Mouse (Mus musculus): ENCODE results near the gene Alpl. TPM values are rescaled to one million over a fixed set of nuclear protein-coding genes. Genes with fewer than 3 reads are reported as not detected.

The Alpl gene
- polyA plus RNA-seq, 1 experiment from 2014 or later = 21.2 TPM

DNA sequence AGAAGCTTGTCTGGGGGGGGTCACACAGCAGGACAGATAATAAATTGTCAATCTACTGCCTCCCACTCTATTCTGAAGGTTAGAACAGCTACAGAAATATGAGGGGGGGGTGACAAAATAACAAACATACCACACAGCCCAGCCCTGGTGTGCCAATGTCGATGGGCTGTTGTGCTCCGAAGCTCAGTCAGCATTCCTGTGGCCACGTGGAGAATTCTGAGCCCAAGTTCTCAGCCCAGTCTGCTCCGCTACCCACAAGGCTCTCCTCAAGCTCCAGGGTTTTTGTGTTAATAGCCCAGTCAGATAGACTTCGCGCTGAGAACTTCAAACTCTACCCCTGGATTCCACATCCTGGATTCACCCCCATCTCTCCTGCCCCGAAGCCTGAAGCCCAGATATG is 2.6 kb downstream of the Alpl start:
- ATAC-seq (ENCODE audit: low FRiP score) = no peak
- H3K4me1 ChIP-seq (replicated peaks; ENCODE audit: control insufficient read depth, insufficient read depth, low read length) = peaks cover 2% of the 10 kb centered on the region; the same call in 1 of the 2 replicates
- WGBS = 88% methylated on average over 7 of the region's 7 CpGs

GRCm38 (mm10) chr4:137791440-137791839 is 4.7 kb downstream of the Alpl start:
- Histone ChIP-seq H3K9me3 (ENCODE audit: control insufficient read depth, low read length) (no peaks in the 10 kb centered on the region), H3K9ac (ENCODE audit: low read depth, low read length) (no peak overlapping the region), H3K4me3 (ENCODE audit: low read depth, low read length) (no peak overlapping the region), H3K27ac (ENCODE audit: low read depth, low read length) (no peak overlapping the region), H3K4me1 (replicated peaks; ENCODE audit: control insufficient read depth, insufficient read depth, low read length) (peaks cover 2% of the 10 kb centered on the region; the same call in 1 of the 2 replicates), H3K27me3 (ENCODE audit: control insufficient read depth, insufficient read depth, low read length) (0 out of 2 replicates have a peak, but pooled peaks cover 2% of the 10 kb centered on the region), H3K36me3 (ENCODE audit: control insufficient read depth, insufficient read depth, low read length) (no peaks in the 10 kb centered on the region), H3K4me2 (replicated peaks; ENCODE audit: low read depth, low read length) (no peak overlapping the region)
- no peak for ATAC-seq (ENCODE audit: low FRiP score)
- DNase-seq (ENCODE audit: low spot score) = no peak
- 16% methylated on average over 7 of the region's 7 CpGs for WGBS

More for the DNA sequence above, 2.6 kb downstream of the Alpl start:
- Histone ChIP-seq H3K27ac (ENCODE audit: low read depth, low read length) (no peak overlapping the region), H3K4me3 (ENCODE audit: low read depth, low read length) (no peak overlapping the region), H3K36me3 (ENCODE audit: control insufficient read depth, insufficient read depth, low read length) (no peaks in the 10 kb centered on the region), H3K9me3 (ENCODE audit: control insufficient read depth, low read length) (no peaks in the 10 kb centered on the region), H3K9ac (ENCODE audit: low read depth, low read length) (no peak overlapping the region), H3K4me2 (replicated peaks; ENCODE audit: low read depth, low read length) (no peak overlapping the region), H3K27me3 (ENCODE audit: control insufficient read depth, insufficient read depth, low read length) (0 out of 2 replicates have a peak, but pooled peaks cover 2% of the 10 kb centered on the region)
- no peak for DNase-seq (ENCODE audit: low spot score)

- WGBS = 82% methylated on average over 5 of the region's 5 CpGs
- Histone ChIP-seq H3K9ac (ENCODE audit: low read depth, low read length) (no peak overlapping the region), H3K27ac (ENCODE audit: low read depth, low read length) (no peak overlapping the region; the same call in 1 of the 2 replicates)
Measured at GRCm38 (mm10) chr4:137790981-137791380, 5.2 kb downstream of the Alpl start.

GRCm38 (mm10) chr4:137788511-137789049 is 7.6 kb downstream of the Alpl start:
- peaks cover 2% of the 10 kb centered on the region; the same call in 1 of the 2 replicates for H3K4me1 ChIP-seq (replicated peaks; ENCODE audit: control insufficient read depth, insufficient read depth, low read length)

More at GRCm38 (mm10) chr4:137790981-137791380, 5.2 kb downstream of the Alpl start:
- H3K4me3 ChIP-seq (ENCODE audit: low read depth, low read length) = no peak overlapping the region
- no peak for DNase-seq (ENCODE audit: low spot score)
- H3K4me2 ChIP-seq (replicated peaks; ENCODE audit: low read depth, low read length) = no peak overlapping the region
- no peak for ATAC-seq (ENCODE audit: low FRiP score)
- H3K27me3 ChIP-seq (ENCODE audit: control insufficient read depth, insufficient read depth, low read length) = 0 out of 2 replicates have a peak, but pooled peaks cover under 1% of the 10 kb centered on the region
- no peaks in the 10 kb centered on the region for H3K9me3 ChIP-seq (ENCODE audit: control insufficient read depth, low read length)
- H3K4me1 ChIP-seq (replicated peaks; ENCODE audit: control insufficient read depth, insufficient read depth, low read length) = peaks cover 2% of the 10 kb centered on the region; the same call in 1 of the 2 replicates
- no peaks in the 10 kb centered on the region for H3K36me3 ChIP-seq (ENCODE audit: control insufficient read depth, insufficient read depth, low read length)

DNA sequence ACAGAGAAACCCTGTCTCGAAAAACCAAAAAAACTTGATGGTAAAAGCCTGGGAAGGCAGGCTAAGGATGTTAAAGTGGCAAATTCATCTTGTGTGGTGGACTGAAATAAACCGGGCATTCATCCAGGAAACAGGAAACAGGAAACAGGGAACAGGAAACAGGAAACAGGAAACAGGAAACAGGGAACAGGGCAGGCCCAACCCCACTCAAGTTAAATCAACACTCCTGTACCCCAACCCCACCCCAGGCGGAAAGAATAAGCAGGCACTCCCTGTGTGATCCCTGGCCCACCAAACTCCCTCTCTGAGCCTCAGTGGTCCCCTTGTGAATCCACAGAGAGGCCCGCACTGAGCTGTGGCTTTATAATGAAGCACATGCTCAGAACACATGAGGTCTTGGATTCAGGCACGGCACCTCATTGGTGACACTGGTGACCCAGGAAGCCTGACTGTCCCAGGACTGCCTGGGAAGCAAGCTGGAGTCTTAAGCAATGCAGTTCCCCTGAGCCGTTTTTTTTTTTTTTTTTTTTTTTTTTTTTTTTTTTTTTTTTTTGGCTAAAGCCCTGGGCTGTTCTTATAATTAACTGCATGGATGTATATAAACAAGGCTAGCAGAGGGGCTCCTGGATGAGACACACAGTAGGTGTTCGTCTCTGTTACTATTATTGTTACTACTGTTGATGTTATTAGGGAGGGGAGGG is 8.4 kb downstream of the Alpl start:
- Histone ChIP-seq H3K9ac (ENCODE audit: low read depth, low read length) (no peak overlapping the region), H3K4me1 (replicated peaks; ENCODE audit: control insufficient read depth, insufficient read depth, low read length) (peaks cover 2% of the 10 kb centered on the region; the same call in 1 of the 2 replicates), H3K27ac (ENCODE audit: low read depth, low read length) (peak overlapping the region; percentile 70; the same call in 1 of the 2 replicates), H3K9me3 (ENCODE audit: control insufficient read depth, low read length) (no peaks in the 10 kb centered on the region), H3K4me3 (ENCODE audit: low read depth, low read length) (no peak overlapping the region), H3K36me3 (ENCODE audit: control insufficient read depth, insufficient read depth, low read length) (no peaks in the 10 kb centered on the region), H3K27me3 (ENCODE audit: control insufficient read depth, insufficient read depth, low read length) (no peaks in the 10 kb centered on the region), H3K4me2 (replicated peaks; ENCODE audit: low read depth, low read length) (no peak overlapping the region)
- ATAC-seq (ENCODE audit: low FRiP score) = no peak
- DNase-seq (ENCODE audit: low spot score) = no peak
- WGBS = 82% methylated on average over 7 of the region's 7 CpGs

More at GRCm38 (mm10) chr4:137788511-137789049, 7.6 kb downstream of the Alpl start:
- peak; percentile 55 for DNase-seq (ENCODE audit: low spot score)
- Histone ChIP-seq H3K27ac (ENCODE audit: low read depth, low read length) (peak overlapping the region; percentile 70), H3K4me2 (replicated peaks; ENCODE audit: low read depth, low read length) (no peak overlapping the region), H3K27me3 (ENCODE audit: control insufficient read depth, insufficient read depth, low read length) (no peaks in the 10 kb centered on the region), H3K4me3 (ENCODE audit: low read depth, low read length) (no peak overlapping the region), H3K9ac (ENCODE audit: low read depth, low read length) (no peak overlapping the region), H3K36me3 (ENCODE audit: control insufficient read depth, insufficient read depth, low read length) (no peaks in the 10 kb centered on the region), H3K9me3 (ENCODE audit: control insufficient read depth, low read length) (no peaks in the 10 kb centered on the region)
- ATAC-seq (ENCODE audit: low FRiP score) = peak; percentile 81
- WGBS = 36% methylated on average over 7 of the region's 7 CpGs

DNA sequence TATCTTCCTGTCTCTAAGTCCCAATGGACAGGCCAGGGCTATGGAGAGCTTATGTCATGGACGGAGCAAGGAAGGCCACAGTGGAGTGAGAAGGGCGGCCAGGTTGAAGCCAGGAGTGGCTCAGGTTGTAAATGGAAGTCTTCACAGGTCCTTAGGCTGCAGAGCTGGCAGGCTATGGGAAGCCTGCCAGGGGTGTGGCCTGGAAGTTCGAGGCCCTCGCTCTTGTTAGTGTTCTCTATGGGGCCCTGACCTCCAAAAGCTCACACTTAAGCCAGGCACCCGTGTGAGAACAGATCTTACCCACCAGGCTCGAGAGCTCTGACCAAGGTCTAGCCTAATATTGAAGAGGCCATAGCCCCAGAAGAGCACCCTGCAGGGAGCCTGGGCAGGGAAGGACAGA is 9.7 kb downstream of the Alpl start:
- H3K4me2 ChIP-seq (replicated peaks; ENCODE audit: low read depth, low read length) = no peak overlapping the region
- H3K9ac ChIP-seq (ENCODE audit: low read depth, low read length) = no peak overlapping the region
- no peak overlapping the region for H3K27ac ChIP-seq (ENCODE audit: low read depth, low read length)
- no peaks in the 10 kb centered on the region for H3K27me3 ChIP-seq (ENCODE audit: control insufficient read depth, insufficient read depth, low read length)
- H3K9me3 ChIP-seq (ENCODE audit: control insufficient read depth, low read length) = no peaks in the 10 kb centered on the region
- no peaks in the 10 kb centered on the region for H3K36me3 ChIP-seq (ENCODE audit: control insufficient read depth, insufficient read depth, low read length)
- ATAC-seq (ENCODE audit: low FRiP score) (no peak), DNase-seq (ENCODE audit: low spot score) (no peak)
- 83% methylated on average over 6 of the region's 6 CpGs for WGBS
- H3K4me1 ChIP-seq (replicated peaks; ENCODE audit: control insufficient read depth, insufficient read depth, low read length) = no peaks in the 10 kb centered on the region; the same call in 1 of the 2 replicates
- no peak overlapping the region for H3K4me3 ChIP-seq (ENCODE audit: low read depth, low read length)

DNA sequence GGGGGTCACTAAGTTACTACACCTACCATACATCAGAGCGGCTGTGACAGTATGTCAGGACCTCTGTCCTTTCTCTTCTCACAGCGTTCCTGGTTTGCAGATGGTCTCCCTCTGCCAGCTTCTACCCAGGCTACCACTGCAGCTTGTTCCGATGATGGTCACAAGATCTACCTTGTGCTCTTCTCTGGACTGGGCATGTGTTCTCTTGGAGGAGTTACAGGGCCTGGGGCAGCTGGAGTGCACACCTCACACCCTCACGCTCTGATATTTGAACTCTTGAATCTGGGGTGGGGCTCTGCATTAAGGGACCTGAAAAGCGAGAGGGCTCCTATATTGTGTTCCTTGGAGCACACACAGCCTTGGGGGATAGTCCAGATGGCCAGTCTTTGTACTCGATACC is 10.9 kb downstream of the Alpl start:
- H3K4me2 ChIP-seq (replicated peaks; ENCODE audit: low read depth, low read length) = no peak overlapping the region
- no peaks in the 10 kb centered on the region for H3K27me3 ChIP-seq (ENCODE audit: control insufficient read depth, insufficient read depth, low read length)
- H3K9ac ChIP-seq (ENCODE audit: low read depth, low read length) = no peak overlapping the region
- no peaks in the 10 kb centered on the region for H3K36me3 ChIP-seq (ENCODE audit: control insufficient read depth, insufficient read depth, low read length)
- DNase-seq (ENCODE audit: low spot score) (no peak), ATAC-seq (ENCODE audit: low FRiP score) (no peak)
- no peak overlapping the region for H3K27ac ChIP-seq (ENCODE audit: low read depth, low read length)
- H3K4me3 ChIP-seq (ENCODE audit: low read depth, low read length) = no peak overlapping the region
- H3K4me1 ChIP-seq (replicated peaks; ENCODE audit: control insufficient read depth, insufficient read depth, low read length) = no peaks in the 10 kb centered on the region
- H3K9me3 ChIP-seq (ENCODE audit: control insufficient read depth, low read length) = no peaks in the 10 kb centered on the region
- WGBS = 88% methylated on average over 6 of the region's 6 CpGs

- Histone ChIP-seq H3K36me3 (ENCODE audit: control insufficient read depth, insufficient read depth, low read length) (no peaks in the 10 kb centered on the region), H3K27me3 (ENCODE audit: control insufficient read depth, insufficient read depth, low read length) (no peaks in the 10 kb centered on the region), H3K4me2 (replicated peaks; ENCODE audit: low read depth, low read length) (no peak overlapping the region), H3K9ac (ENCODE audit: low read depth, low read length) (no peak overlapping the region), H3K4me3 (ENCODE audit: low read depth, low read length) (no peak overlapping the region), H3K9me3 (ENCODE audit: control insufficient read depth, low read length) (no peaks in the 10 kb centered on the region), H3K4me1 (replicated peaks; ENCODE audit: control insufficient read depth, insufficient read depth, low read length) (no peaks in the 10 kb centered on the region), H3K27ac (ENCODE audit: low read depth, low read length) (no peak overlapping the region)
- DNase-seq (ENCODE audit: low spot score) (no peak), ATAC-seq (ENCODE audit: low FRiP score) (no peak)
- WGBS = 85% methylated on average over 6 of the region's 6 CpGs
Measured at GRCm38 (mm10) chr4:137784741-137785140, 11.4 kb downstream of the Alpl start.
